Mouse (Mus musculus) hindbrain, embryonic 10.5 days (tissue): ENCODE measurements around the gene Fbxo24. TPM values are rescaled to one million over a fixed set of nuclear protein-coding genes. Genes with fewer than 3 reads are reported as not detected.

Experiments
- DNase-seq: peaks from one replicate; pipeline ENCODE4 v3.0.0-alpha.2; 2017; ENCODE audit warnings: low spot score
- H3K27ac ChIP-seq: fragments of 300-500 bp; sonication (generic); 2 replicates; pipeline ENCODE4 v1.5.1; 2016; ENCODE audit warnings: mild to moderate bottlenecking, moderate library complexity
- H3K27me3 ChIP-seq: fragments of 300-500 bp; sonication (generic); 2 replicates; pipeline ENCODE4 v1.6.1; 2016; ENCODE audit warnings: mild to moderate bottlenecking; ENCODE audit not compliant: poor library complexity, insufficient read depth, severe bottlenecking
- H3K36me3 ChIP-seq: fragments of 300-500 bp; sonication (generic); 2 replicates; pipeline ENCODE4 v1.6.1; 2016; ENCODE audit warnings: mild to moderate bottlenecking, moderate library complexity
- H3K4me1 ChIP-seq: fragments of 300-500 bp; sonication (generic); replicated peaks from 2 replicates; pipeline ENCODE4 v1.6.1; 2016; ENCODE audit warnings: mild to moderate bottlenecking
- H3K4me3 ChIP-seq: fragments of 300-500 bp; sonication (generic); 2 replicates; pipeline ENCODE4 v1.5.1; 2016; ENCODE audit warnings: mild to moderate bottlenecking, moderate library complexity
- H3K9me3 ChIP-seq: fragments of 300-500 bp; sonication (generic); 2 replicates; pipeline ENCODE4 v1.6.1; 2016; ENCODE audit warnings: mild to moderate bottlenecking, moderate library complexity
- WGBS: fragments of 180-500 bp; shearing (Covaris S2); methylation state at CpG from one replicate; pipeline ENCODE4 v1.1.7; 2016; 5-methylcytosine and 5-hydroxymethylcytosine counted together
- polyA plus RNA-seq: library from polyadenylated mRNA; unstranded; fragments of >200 nt; fragmentation: Nextera tagmentation; extraction: Ambion mirVana; gene quantifications from 2 replicates; pipeline ENCODE4 v1.2.1, GENCODE M21; 2016

The Fbxo24 gene
- polyA plus RNA-seq, 1 experiment from 2014 or later, result 0.30 TPM

- no peak for DNase-seq
- peak overlapping the region; percentile 86 for H3K27ac ChIP-seq
- H3K4me1 ChIP-seq, result peaks cover 63% of the 10 kb centered on the region
- 58% methylated on average over 4 of the region's 4 CpGs for WGBS
- H3K9me3 ChIP-seq, result no peaks in the 10 kb centered on the region
- H3K4me3 ChIP-seq, result peak overlapping the region; percentile 30
- peaks cover 39% of the 10 kb centered on the region for H3K27me3 ChIP-seq
- peaks cover 16% of the 10 kb centered on the region for H3K36me3 ChIP-seq
Measured at GRCm38 (mm10) chr5:137610056-137610455, 18.7 kb downstream of the Fbxo24 start.

- 0 out of 2 replicates have a peak overlapping the region, but pooled peaks have one; percentile 16 for H3K4me3 ChIP-seq
- peaks cover 18% of the 10 kb centered on the region for H3K36me3 ChIP-seq
Measured at GRCm38 (mm10) chr5:137609292-137609691, 19.5 kb downstream of the Fbxo24 start.

GRCm38 (mm10) chr5:137608654-137609190 is 20.1 kb downstream of the Fbxo24 start:
- Histone ChIP-seq H3K27me3 (peaks cover 39% of the 10 kb centered on the region), H3K36me3 (peaks cover 18% of the 10 kb centered on the region), H3K4me3 (peak overlapping the region; percentile 43), H3K4me1 (peaks cover 61% of the 10 kb centered on the region), H3K9me3 (no peaks in the 10 kb centered on the region), H3K27ac (peak overlapping the region; percentile 69)
- WGBS, result 16% methylated on average over 23 of the region's 23 CpGs
- no peak for DNase-seq

More at GRCm38 (mm10) chr5:137609292-137609691, 19.5 kb downstream of the Fbxo24 start:
- H3K27me3 ChIP-seq, result peaks cover 39% of the 10 kb centered on the region
- no peak overlapping the region for H3K27ac ChIP-seq
- H3K4me1 ChIP-seq, result peaks cover 63% of the 10 kb centered on the region
- H3K9me3 ChIP-seq, result no peaks in the 10 kb centered on the region
- 63% methylated on average over 3 of the region's 3 CpGs for WGBS
- DNase-seq, result no peak

GRCm38 (mm10) chr5:137607860-137608653 is 20.7 kb downstream of the Fbxo24 start:
- peaks cover 57% of the 10 kb centered on the region for H3K4me1 ChIP-seq
- WGBS, result 13% methylated on average over 26 of the region's 26 CpGs
- no peak for DNase-seq
- H3K4me3 ChIP-seq, result peak overlapping the region; percentile 43
- H3K27me3 ChIP-seq, result peaks cover 39% of the 10 kb centered on the region
- H3K36me3 ChIP-seq, result peaks cover 18% of the 10 kb centered on the region
- H3K27ac ChIP-seq, result peak overlapping the region; percentile 69
- H3K9me3 ChIP-seq, result no peaks in the 10 kb centered on the region

- Histone ChIP-seq H3K36me3 (peaks cover 29% of the 10 kb centered on the region), H3K4me1 (peaks cover 50% of the 10 kb centered on the region), H3K9me3 (no peaks in the 10 kb centered on the region), H3K27ac (peak overlapping the region; percentile 96), H3K4me3 (peak overlapping the region; percentile 81), H3K27me3 (no peaks in the 10 kb centered on the region)
- DNase-seq, result peak; percentile 51
- WGBS, result 1% methylated on average over 22 of the region's 22 CpGs
Measured at GRCm38 (mm10) chr5:137601365-137601729, 27.5 kb downstream of the Fbxo24 start.

- DNase-seq, result peak; percentile 96
- Histone ChIP-seq H3K9me3 (no peaks in the 10 kb centered on the region), H3K27ac (peak within 1 kb of the TSS; percentile 96), H3K4me1 (peaks cover 50% of the 10 kb centered on the region), H3K36me3 (peaks cover 23% of the 10 kb centered on the region), H3K27me3 (no peaks in the 10 kb centered on the region), H3K4me3 (peak within 1 kb of the TSS; percentile 81)
- under 1% methylated on average over 41 of the region's 41 CpGs for WGBS
Measured at GRCm38 (mm10) chr5:137600619-137601364, 28.0 kb downstream of the Fbxo24 start, which contains the start of gene Mospd3. Mospd3 (minus strand) TSS chr5:137601058.

GRCm38 (mm10) chr5:137600281-137600618 is 28.6 kb downstream of the Fbxo24 start:
- H3K36me3 ChIP-seq, result peaks cover 18% of the 10 kb centered on the region
- WGBS, result 3% methylated on average over 19 of the region's 19 CpGs
- H3K27ac ChIP-seq, result peak overlapping the region; percentile 96

GRCm38 (mm10) chr5:137599600-137599999 is 29.2 kb downstream of the Fbxo24 start:
- no peaks in the 10 kb centered on the region for H3K9me3 ChIP-seq

More at GRCm38 (mm10) chr5:137600281-137600618, 28.6 kb downstream of the Fbxo24 start:
- DNase-seq, result no peak
- Histone ChIP-seq H3K27me3 (no peaks in the 10 kb centered on the region), H3K4me1 (peaks cover 50% of the 10 kb centered on the region), H3K9me3 (no peaks in the 10 kb centered on the region), H3K4me3 (peak overlapping the region; percentile 81)

GRCm38 (mm10) chr5:137598100-137598826 is 30.5 kb downstream of the Fbxo24 start:
- 85% methylated on average over 2 of the region's 2 CpGs for WGBS
- no peak for DNase-seq
- peaks cover 49% of the 10 kb centered on the region for H3K4me1 ChIP-seq
- no peaks in the 10 kb centered on the region for H3K9me3 ChIP-seq
- no peak overlapping the region for H3K4me3 ChIP-seq
- H3K27me3 ChIP-seq, result no peaks in the 10 kb centered on the region
- H3K36me3 ChIP-seq, result peaks cover 15% of the 10 kb centered on the region
- no peak overlapping the region for H3K27ac ChIP-seq

More at GRCm38 (mm10) chr5:137599600-137599999, 29.2 kb downstream of the Fbxo24 start:
- H3K4me1 ChIP-seq, result peaks cover 50% of the 10 kb centered on the region
- DNase-seq, result no peak
- peak overlapping the region; percentile 81 for H3K4me3 ChIP-seq
- no peaks in the 10 kb centered on the region for H3K27me3 ChIP-seq
- H3K36me3 ChIP-seq, result peaks cover 15% of the 10 kb centered on the region
- WGBS, result 69% methylated on average over 9 of the region's 9 CpGs
- peak overlapping the region; percentile 96 for H3K27ac ChIP-seq

GRCm38 (mm10) chr5:137597625-137598024 is 31.2 kb downstream of the Fbxo24 start:
- Histone ChIP-seq H3K9me3 (no peaks in the 10 kb centered on the region), H3K4me1 (peaks cover 43% of the 10 kb centered on the region), H3K27ac (no peak overlapping the region), H3K27me3 (no peaks in the 10 kb centered on the region), H3K36me3 (peaks cover 15% of the 10 kb centered on the region), H3K4me3 (no peak overlapping the region)
- DNase-seq, result no peak
- 93% methylated on average over 6 of the region's 6 CpGs for WGBS

- Histone ChIP-seq H3K9me3 (no peaks in the 10 kb centered on the region), H3K4me1 (peaks cover 34% of the 10 kb centered on the region), H3K27ac (peak overlapping the region; percentile 77), H3K27me3 (no peaks in the 10 kb centered on the region), H3K36me3 (peaks cover 15% of the 10 kb centered on the region), H3K4me3 (peak overlapping the region; percentile 38)
- no peak for DNase-seq
- WGBS, result 30% methylated on average over 30 of the region's 30 CpGs
Measured at GRCm38 (mm10) chr5:137596601-137597261, 32.1 kb downstream of the Fbxo24 start.

- peaks cover 29% of the 10 kb centered on the region for H3K4me1 ChIP-seq
- WGBS, result 77% methylated on average over 7 of the region's 7 CpGs
Measured at GRCm38 (mm10) chr5:137595921-137596320, 32.9 kb downstream of the Fbxo24 start.

More at GRCm38 (mm10) chr5:137595921-137596320, 32.9 kb downstream of the Fbxo24 start:
- DNase-seq, result no peak
- Histone ChIP-seq H3K9me3 (no peaks in the 10 kb centered on the region), H3K4me3 (no peak overlapping the region), H3K27me3 (no peaks in the 10 kb centered on the region), H3K36me3 (peaks cover 15% of the 10 kb centered on the region), H3K27ac (no peak overlapping the region)
